Mouse (Mus musculus): ENCODE data around the gene Sgsm3.

GRCm38 (mm10) chr15:81008689-81009123 lies 31.1 kb downstream of the Sgsm3 start:
- TF ChIP-seq CTCF (IDR thresholded peaks at IDR 0.05; ENCODE audit: extremely low read depth, insufficient read depth, insufficient read length, insufficient replicate concordance) (peak; percentile 27; the same call in 1 of the 2 replicates), POLR2A (IDR thresholded peaks at IDR 0.05; ENCODE audit: low read depth, low read length) (no peak)
